Mouse (Mus musculus): ENCODE data around the gene Leo1.
"Not testable (repeated sequence)": the region's sequence is repeated elsewhere in the genome, so short reads cannot be mapped to it uniquely, and the experiment has no call there.

The Leo1 gene

DNA sequence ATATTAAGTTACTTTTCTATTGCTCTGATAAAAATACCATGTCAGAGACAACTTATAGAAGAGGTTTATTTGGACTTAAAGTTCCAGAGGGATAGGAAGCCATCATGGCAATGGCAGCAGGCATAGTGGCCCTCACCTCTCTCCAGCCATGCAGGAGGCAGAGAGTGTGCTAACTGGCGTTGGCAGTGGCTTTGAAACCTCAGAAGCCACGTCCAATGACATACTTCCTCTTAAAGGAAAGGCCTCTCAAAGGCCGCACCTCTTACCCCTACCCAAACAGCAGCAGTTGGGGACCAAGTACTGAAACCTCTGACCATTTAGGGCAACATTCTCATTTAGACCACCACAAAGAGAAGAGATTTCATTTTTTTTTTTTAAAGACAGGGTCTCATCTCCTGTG lies 35.9 kb downstream of the Leo1 start:
- no peak for DNase-seq (ENCODE audit: low spot score)

DNA sequence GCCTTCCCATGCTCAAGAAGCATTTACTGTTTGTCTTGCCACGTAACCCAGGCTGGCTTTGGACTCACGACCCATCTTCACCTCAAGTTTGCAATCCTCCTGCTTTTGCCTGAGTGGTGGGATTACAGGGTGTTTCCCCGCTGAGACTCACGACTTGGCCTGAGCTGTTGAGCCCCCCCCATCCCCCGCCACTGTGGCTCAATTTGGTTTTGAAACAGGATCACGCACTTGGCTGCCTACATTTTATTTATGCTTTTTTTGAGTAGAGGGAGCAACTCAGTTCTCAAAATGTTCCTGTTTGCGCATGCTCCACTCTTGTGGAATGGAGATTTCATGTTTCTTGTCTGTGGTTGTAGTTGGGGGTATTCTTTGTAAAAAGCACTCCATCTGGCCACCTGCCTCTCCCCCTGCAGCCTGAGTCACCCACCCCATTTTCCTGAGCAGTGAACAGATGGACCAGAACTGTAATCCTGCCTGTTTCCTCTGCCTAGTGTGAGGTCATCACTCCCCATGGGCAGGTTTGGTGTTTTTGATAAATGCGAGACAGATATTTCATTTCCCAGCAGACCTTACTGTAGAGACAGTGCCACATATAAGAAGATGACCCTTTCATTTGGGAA lies 37.9 kb downstream of the Leo1 start:
- no peak for DNase-seq (ENCODE audit: low spot score)

DNA sequence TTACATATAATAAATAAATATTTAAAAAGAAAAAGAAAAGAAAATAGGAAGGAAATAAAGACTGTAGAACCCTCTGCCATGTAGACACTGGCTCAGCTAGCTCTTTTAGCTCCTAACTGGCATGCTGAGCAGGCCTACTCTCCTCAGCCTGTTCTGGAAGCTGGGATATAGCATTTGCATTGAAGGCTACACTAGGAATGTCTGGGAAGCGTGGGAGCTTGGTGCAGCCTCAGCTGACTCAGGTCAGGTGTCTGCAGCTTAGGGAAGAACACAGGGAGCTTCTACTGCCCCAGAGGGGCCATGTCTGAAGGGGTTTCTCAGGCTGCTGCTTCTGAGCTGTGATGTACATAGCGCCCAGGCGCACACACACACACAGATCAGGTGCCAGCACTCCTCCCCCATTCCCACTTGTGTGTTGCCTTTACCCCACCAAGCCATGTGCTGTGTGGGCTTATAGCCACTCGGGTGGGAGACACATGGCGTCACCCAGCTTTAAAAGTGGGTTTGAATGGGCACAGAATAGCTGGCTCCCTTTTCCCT lies 39.3 kb downstream of the Leo1 start:
- DNase-seq (ENCODE audit: low spot score), result no peak

DNA sequence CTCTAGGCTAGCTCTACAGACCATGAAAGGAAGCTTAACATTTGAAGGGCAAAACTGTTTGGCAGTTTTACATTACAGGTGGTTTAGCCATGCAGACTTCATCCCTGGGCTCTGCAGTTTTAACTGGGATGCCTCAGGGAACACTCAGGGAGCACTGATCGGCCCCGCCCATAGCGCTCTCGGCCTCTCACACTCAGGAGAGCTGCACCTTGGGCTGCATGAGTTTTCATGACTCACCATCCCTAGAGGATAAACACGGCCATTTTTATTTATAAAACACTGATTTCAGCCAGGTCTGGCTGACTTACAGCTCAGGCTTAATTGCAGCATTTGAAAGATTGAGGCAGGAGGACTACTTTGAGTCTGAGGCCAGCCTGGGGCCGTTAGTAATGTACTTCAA lies 43.9 kb downstream of the Leo1 start:
- DNase-seq (ENCODE audit: low spot score), result no peak

DNA sequence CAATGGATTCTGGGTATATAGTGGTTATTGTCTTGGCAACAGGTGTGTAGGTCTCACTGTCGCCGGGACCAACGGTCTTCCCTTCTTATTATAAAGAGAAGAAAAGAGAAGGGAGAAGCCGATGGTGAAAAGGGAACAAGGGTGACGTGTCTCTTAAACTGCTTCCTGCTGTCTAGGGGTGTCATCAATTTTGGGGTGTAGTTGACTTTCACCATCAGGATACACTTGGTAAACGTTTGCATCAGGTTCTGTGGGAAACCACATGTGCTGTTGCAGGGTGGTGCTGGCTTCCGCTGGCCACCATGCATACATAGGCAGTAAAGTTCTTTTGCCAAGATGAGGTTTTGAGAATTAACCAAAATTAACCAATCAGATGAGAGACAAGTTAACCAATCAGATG lies 46.9 kb downstream of the Leo1 start:
- not testable (repeated sequence) for DNase-seq (ENCODE audit: low spot score)

DNA sequence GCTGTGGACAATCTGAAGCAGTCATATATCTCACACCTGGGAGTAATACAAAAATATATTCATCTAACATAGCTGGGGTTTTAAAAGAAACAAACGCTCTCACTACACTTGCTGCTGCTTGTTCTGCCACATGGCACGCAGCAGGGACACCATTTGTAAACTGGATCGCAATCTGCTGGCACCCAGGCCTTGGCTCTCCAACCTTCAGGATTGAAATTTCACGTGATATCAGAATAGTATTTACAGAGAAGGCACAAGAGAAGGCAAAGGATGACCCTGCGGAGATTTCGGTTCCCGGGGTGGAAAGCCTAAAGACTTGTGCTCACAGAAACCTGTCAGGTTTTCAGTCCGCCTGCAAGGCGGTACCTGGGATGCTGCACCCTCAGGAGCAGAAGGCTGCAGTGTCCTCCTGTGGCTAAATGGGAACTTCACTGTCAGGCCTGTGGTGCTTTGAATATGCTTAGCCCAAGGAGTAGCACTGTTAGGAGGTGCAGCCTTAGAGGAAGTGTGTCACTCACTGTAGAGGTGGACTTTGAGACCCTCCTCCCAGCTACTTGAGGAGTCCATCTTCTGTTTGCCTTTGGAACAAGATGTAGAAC lies 53.2 kb downstream of the Leo1 start:
- no peak for DNase-seq (ENCODE audit: low spot score)

DNA sequence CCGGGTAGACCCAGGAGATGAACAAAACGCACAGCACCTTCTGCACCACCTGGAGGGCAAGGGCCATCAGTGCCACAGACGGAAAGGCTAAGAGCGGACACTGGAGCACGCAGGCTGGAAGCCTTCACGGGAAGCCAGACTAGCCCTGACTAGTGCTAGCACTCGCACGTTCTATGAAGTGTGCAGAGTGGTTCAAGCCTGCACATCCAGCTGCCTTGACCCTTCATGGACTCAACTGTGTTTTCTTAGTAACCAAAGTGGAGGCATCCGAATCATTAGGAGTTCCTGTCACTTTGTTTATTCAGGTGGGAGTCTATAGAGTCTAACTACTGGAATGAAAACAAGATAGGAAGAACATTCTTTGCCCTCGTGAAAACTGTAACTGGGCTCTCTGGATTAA lies 54.6 kb downstream of the Leo1 start:
- DNase-seq (ENCODE audit: low spot score), result no peak

DNA sequence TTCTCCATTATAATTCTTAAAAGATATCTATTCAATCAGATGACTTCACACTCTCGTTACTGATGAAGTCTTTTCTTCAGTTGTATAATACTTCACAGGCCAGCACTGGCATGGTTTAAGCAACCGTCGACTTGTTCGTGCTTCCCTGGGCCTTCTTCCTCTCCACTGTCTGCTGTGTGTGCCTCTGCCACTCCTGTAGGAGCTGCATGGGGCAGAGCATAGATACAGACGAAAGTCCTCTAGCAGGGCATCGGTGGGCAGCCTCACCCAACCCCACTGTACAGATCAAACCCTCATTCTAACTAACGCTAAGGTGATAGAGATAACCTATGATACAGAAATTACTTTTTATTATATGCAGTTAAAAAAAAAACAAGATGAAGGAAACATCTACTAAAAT lies 57.2 kb downstream of the Leo1 start:
- no peak for DNase-seq (ENCODE audit: low spot score)

DNA sequence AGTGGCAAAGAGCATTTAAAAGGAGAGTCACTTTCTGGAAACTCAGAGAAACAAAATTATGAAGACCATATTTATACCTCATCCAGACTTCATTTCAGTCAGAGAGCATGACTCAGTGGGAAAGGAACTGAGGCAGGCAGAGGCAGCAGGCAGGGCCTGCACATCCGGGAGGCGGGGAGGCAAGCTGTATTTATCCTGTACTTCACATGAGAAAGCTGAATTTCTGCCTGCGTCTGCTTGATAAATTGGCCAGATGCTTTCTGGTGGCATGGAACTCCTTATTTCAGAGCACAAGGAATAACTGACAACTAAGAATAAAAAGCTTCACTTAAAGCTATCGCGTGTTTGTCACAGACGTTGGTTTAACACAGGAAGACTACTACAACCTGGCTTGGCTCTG lies 63.0 kb downstream of the Leo1 start:
- DNase-seq (ENCODE audit: low spot score), result no peak

DNA sequence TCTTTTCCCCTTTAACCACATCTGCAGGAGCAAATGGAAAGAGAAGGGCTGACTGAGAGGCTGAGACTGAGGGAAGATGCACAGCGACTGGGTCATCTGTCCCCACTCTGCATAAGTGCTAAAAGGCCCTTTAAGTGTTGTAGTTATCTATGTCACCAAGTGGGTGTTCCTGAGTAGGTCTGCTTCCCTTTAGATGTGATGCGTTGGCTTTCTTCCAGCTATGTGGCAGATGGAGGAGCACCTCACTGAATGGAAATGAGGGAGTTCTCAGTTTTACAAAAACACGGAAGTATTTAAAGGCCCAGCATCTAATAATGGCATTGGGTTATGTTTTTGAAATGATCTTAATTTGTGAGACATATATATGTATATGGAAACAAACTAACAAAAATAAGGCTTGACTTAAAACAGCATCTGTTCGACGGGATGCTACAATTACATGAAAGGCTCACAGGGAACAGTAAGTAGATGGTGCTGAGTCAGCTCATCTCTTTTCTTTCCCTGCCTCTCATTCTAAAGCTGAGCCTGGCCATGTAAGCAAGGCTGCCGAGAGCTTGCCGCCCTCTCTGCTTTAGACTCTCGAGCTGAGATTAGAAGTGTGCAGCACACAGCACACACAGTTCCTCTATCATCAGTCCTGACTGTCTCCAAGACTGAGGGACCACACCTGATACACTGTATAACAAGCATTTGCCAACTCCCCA lies 70.1 kb downstream of the Leo1 start:
- no peak for DNase-seq (ENCODE audit: low spot score)

DNA sequence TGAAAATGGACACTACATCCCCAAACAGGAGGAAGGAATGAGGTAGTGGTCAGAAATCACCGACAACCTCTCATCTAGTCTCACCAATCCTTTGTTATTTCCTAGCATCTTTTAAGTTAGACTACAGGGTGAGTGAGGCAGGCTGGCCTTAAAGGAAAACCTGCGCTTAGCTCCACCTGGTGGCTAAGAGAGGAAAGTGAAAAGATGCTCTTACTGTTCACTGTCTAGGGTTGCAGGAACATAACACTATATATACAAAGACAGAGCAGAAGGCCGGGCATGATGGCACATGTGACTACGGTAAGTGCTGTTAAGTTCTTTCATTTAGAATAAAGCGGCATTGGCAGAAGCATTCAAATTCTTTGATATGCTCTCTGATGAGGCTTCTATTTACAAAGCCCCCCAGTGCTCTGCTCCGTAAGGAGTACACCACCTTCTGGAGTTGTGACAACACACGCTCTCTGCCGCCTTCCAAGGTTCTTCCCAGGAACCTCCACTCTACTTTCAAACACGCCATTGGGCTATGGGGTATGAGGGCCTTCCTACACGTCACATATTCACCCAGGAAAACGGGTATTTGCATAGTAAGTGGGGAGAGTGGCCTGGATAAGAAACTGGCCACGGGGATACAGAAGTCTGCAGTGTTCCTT lies 74.3 kb downstream of the Leo1 start:
- DNase-seq (ENCODE audit: low spot score), result peak; percentile 50

All from lung, postnatal 25 days (tissue).